Mouse (Mus musculus) embryonic facial prominence, embryonic 11.5 days (tissue): ENCODE data around the gene Dennd2a. TPM values are rescaled to one million over a fixed set of nuclear protein-coding genes. Genes with fewer than 3 reads are reported as not detected.

ENCODE experiments used
- ATAC-seq: fragments of 200-750 bp; cut with Nextera tagmentation; replicated peaks from 2 replicates; pipeline ENCODE4 v1.8.0; 2017; ENCODE audit warnings: low read depth; ENCODE audit not compliant: insufficient number of reproducible peaks, low FRiP score, low TSS enrichment
- DNase-seq: peaks from one replicate; pipeline ENCODE4 v3.0.0-alpha.2; 2015; ENCODE audit warnings: low spot score
- H3K27ac ChIP-seq: fragments of 300-500 bp; sonication (generic); replicated peaks from 2 replicates; pipeline ENCODE4 v1.5.1; 2014; ENCODE audit warnings: mild to moderate bottlenecking, low read depth, low read length, control low read depth
- H3K27me3 ChIP-seq: fragments of 300-500 bp; sonication (generic); 2 replicates; pipeline ENCODE4 v1.6.1; 2014; ENCODE audit warnings: mild to moderate bottlenecking, low read length, moderate library complexity, mixed read lengths; ENCODE audit not compliant: control insufficient read depth, insufficient read depth
- H3K36me3 ChIP-seq: fragments of 300-500 bp; sonication (generic); replicated peaks from 2 replicates; pipeline ENCODE4 v1.6.1; 2014; ENCODE audit warnings: low read depth, mild to moderate bottlenecking, low read length, moderate library complexity, mixed read lengths; ENCODE audit not compliant: control insufficient read depth, insufficient read depth
- H3K4me1 ChIP-seq: fragments of 300-500 bp; sonication (generic); 2 replicates; pipeline ENCODE4 v1.6.1; 2014; ENCODE audit warnings: low read length, mixed read lengths; ENCODE audit not compliant: control insufficient read depth, insufficient read depth
- H3K4me2 ChIP-seq: fragments of 300-500 bp; sonication (generic); 2 replicates; pipeline ENCODE4 v1.6.1; 2014; ENCODE audit warnings: low read depth, mild to moderate bottlenecking, control low read depth, low read length, moderate library complexity
- H3K4me3 ChIP-seq: fragments of 300-500 bp; sonication (generic); 2 replicates; pipeline ENCODE4 v1.5.1; 2014; ENCODE audit warnings: low read depth, low read length, control low read depth
- H3K9ac ChIP-seq: fragments of 300-500 bp; sonication (generic); replicated peaks from 2 replicates; pipeline ENCODE4 v1.6.1; 2014; ENCODE audit warnings: mild to moderate bottlenecking, control low read depth, low read length
- H3K9me3 ChIP-seq: fragments of 300-500 bp; sonication (generic); replicated peaks from 2 replicates; pipeline ENCODE4 v1.6.1; 2016; ENCODE audit warnings: mild to moderate bottlenecking, low read length, inconsistent platforms, mixed read lengths; ENCODE audit not compliant: control insufficient read depth
- WGBS: fragments of 180-500 bp; shearing (Covaris S2); extraction: QIAGEN DNeasy Blood & Tissue Kit; methylation state at CpG from one replicate; pipeline ENCODE4 v1.1.7; 2014; 5-methylcytosine and 5-hydroxymethylcytosine counted together
- polyA plus RNA-seq: library from polyadenylated mRNA; unstranded; fragments of >200 nt; fragmentation: Nextera tagmentation; extraction: Ambion mirVana; gene quantifications from 2 replicates; pipeline ENCODE4 v1.2.1, GENCODE M21; 2014

Gene Dennd2a
- polyA plus RNA-seq, 1 experiment from 2014 or later: 27.4 TPM

DNA sequence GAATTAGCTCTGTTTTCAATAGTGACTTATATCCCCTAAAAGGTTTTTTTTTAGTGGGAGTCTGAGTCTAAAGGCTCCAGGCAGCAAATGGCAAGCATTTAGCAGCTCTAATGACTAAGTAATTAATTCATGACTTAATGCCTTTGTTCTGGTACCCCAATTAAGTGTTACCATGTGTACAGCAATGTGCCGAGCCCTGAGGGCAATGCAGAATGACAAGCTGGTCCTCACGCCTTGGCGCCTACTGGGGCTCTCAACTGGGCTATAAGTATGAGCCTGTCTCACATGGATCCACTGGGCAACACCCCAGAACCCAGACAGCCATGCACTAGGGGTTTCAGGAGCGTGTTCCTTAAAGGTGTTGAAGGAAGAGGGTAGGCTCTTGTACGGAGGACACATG, 66.5 kb downstream of the Dennd2a start:
- Histone ChIP-seq H3K4me1 (no peaks in the 10 kb centered on the region), H3K4me2 (no peak overlapping the region), H3K9ac (no peak overlapping the region), H3K4me3 (no peak overlapping the region), H3K36me3 (peaks cover 10% of the 10 kb centered on the region), H3K27me3 (no peaks in the 10 kb centered on the region), H3K27ac (no peak overlapping the region), H3K9me3 (no peaks in the 10 kb centered on the region)
- DNase-seq (no peak), ATAC-seq (no peak)
- 52% methylated on average over 5 of the region's 5 CpGs for WGBS

GRCm38 (mm10) chr6:39488292-39488691, 69.4 kb downstream of the Dennd2a start:
- WGBS: 89% methylated on average over 8 of the region's 8 CpGs
- no peak for ATAC-seq
- H3K27ac ChIP-seq: no peak overlapping the region
- no peak overlapping the region for H3K4me2 ChIP-seq
- no peaks in the 10 kb centered on the region for H3K27me3 ChIP-seq
- H3K4me1 ChIP-seq: no peaks in the 10 kb centered on the region
- H3K9me3 ChIP-seq: no peaks in the 10 kb centered on the region
- peaks cover 19% of the 10 kb centered on the region for H3K36me3 ChIP-seq
- H3K9ac ChIP-seq: no peak overlapping the region
- H3K4me3 ChIP-seq: no peak overlapping the region
- DNase-seq: no peak

GRCm38 (mm10) chr6:39483656-39484055, 74.0 kb downstream of the Dennd2a start:
- no peak overlapping the region for H3K27ac ChIP-seq
- H3K36me3 ChIP-seq: peaks cover 26% of the 10 kb centered on the region
- no peaks in the 10 kb centered on the region for H3K27me3 ChIP-seq

GRCm38 (mm10) chr6:39478509-39479150, 79.0 kb downstream of the Dennd2a start:
- H3K9ac ChIP-seq: no peak overlapping the region
- 62% methylated on average over 8 of the region's 8 CpGs for WGBS
- no peak for ATAC-seq
- no peaks in the 10 kb centered on the region; the same call in 1 of the 2 replicates for H3K4me1 ChIP-seq
- H3K36me3 ChIP-seq: peaks cover 13% of the 10 kb centered on the region
- H3K27me3 ChIP-seq: no peaks in the 10 kb centered on the region
- no peak overlapping the region for H3K4me3 ChIP-seq
- no peak for DNase-seq
- H3K4me2 ChIP-seq: no peak overlapping the region
- H3K9me3 ChIP-seq: no peaks in the 10 kb centered on the region
- H3K27ac ChIP-seq: no peak overlapping the region

More at GRCm38 (mm10) chr6:39483656-39484055, 74.0 kb downstream of the Dennd2a start:
- Histone ChIP-seq H3K4me1 (no peaks in the 10 kb centered on the region), H3K9ac (no peak overlapping the region), H3K4me2 (no peak overlapping the region), H3K4me3 (no peak overlapping the region), H3K9me3 (no peaks in the 10 kb centered on the region)
- ATAC-seq (no peak), DNase-seq (no peak)
- 95% methylated on average over 4 of the region's 4 CpGs for WGBS

GRCm38 (mm10) chr6:39476617-39477016, 81.0 kb downstream of the Dennd2a start:
- Histone ChIP-seq H3K4me3 (no peak overlapping the region), H3K4me2 (no peak overlapping the region), H3K9ac (no peak overlapping the region), H3K4me1 (no peaks in the 10 kb centered on the region; the same call in 1 of the 2 replicates), H3K36me3 (peaks cover 5% of the 10 kb centered on the region; the same call in 1 of the 2 replicates), H3K27ac (no peak overlapping the region), H3K27me3 (no peaks in the 10 kb centered on the region), H3K9me3 (no peaks in the 10 kb centered on the region)
- ATAC-seq: no peak
- 82% methylated on average over 1 of the region's 1 CpGs for WGBS
- DNase-seq: no peak

- Histone ChIP-seq H3K4me3 (no peak overlapping the region), H3K4me2 (no peak overlapping the region), H3K36me3 (no peaks in the 10 kb centered on the region; the same call in none of the 2 replicates), H3K9ac (no peak overlapping the region), H3K27me3 (no peaks in the 10 kb centered on the region), H3K9me3 (no peaks in the 10 kb centered on the region), H3K27ac (0 out of 2 replicates have a peak overlapping the region, but pooled peaks have one; percentile 25), H3K4me1 (no peaks in the 10 kb centered on the region; the same call in 1 of the 2 replicates)
- 26% methylated on average over 6 of the region's 6 CpGs for whole genome bisulfite sequencing
- peak; percentile 92 for DNase-seq
- ATAC-seq: peak; percentile 77
Measured at GRCm38 (mm10) chr6:39474424-39474823, 83.2 kb downstream of the Dennd2a start.

DNA sequence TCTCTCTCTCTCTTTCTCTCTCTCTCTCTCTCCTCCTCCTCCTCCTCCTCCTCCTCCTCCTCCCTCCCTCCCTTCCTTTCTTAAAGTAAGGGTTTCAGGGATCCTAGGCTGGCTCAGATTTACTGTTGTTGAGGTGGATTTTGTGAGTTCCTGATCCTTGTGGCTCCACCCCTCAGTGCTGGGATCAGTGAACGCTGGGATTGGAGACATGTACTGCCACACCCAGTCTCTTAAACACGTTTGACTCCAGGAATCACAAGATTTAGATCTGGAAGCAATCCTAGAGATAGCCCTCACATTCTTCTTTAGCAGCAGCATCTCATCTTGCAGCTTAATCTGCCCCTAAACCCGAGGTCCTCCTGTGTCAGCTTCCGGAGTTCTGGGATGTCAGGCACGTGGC, 84.8 kb downstream of the Dennd2a start:
- DNase-seq (no peak), ATAC-seq (no peak)
- Histone ChIP-seq H3K9ac (no peak overlapping the region), H3K9me3 (no peaks in the 10 kb centered on the region), H3K4me1 (no peaks in the 10 kb centered on the region; the same call in 1 of the 2 replicates), H3K4me3 (no peak overlapping the region), H3K27me3 (no peaks in the 10 kb centered on the region), H3K36me3 (peaks cover 5% of the 10 kb centered on the region), H3K27ac (0 out of 2 replicates have a peak overlapping the region, but pooled peaks have one; percentile 13), H3K4me2 (no peak overlapping the region)
- 44% methylated on average over 5 of the region's 5 CpGs for WGBS

DNA sequence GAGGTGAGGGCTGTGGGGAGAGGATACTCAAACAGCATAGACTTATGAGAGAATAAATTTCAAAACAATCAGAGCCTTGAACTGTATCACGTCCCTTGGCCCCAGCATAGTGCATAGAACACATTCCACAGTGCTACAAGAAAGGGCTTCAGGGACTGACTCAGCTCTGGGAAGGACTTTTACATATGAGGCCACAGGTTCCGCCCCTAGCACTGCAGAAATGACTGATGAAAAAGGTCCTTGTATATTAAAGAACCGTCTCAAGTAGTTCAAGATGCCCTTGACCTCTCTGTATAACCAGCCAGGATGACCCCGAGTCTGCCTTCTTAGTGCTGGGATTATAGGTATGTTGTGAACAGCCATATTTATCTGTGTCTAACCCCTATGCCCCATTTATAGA, 85.4 kb downstream of the Dennd2a start:
- Histone ChIP-seq H3K27me3 (no peaks in the 10 kb centered on the region), H3K9ac (no peak overlapping the region), H3K36me3 (peaks cover 5% of the 10 kb centered on the region), H3K4me2 (no peak overlapping the region), H3K4me1 (no peaks in the 10 kb centered on the region; the same call in 1 of the 2 replicates), H3K9me3 (no peaks in the 10 kb centered on the region), H3K4me3 (no peak overlapping the region), H3K27ac (no peak overlapping the region)
- DNase-seq (no peak), ATAC-seq (no peak)
- 68% methylated on average over 4 of the region's 4 CpGs for WGBS
